Mouse (Mus musculus): ENCODE measurements at regions not wholly inside any gene's neighbourhood (a gene's known extent, or its start where the extent isn't known, plus 50 kb on each side); places are given as distances from the start of the nearest gene placed in this dataset.

DNA sequence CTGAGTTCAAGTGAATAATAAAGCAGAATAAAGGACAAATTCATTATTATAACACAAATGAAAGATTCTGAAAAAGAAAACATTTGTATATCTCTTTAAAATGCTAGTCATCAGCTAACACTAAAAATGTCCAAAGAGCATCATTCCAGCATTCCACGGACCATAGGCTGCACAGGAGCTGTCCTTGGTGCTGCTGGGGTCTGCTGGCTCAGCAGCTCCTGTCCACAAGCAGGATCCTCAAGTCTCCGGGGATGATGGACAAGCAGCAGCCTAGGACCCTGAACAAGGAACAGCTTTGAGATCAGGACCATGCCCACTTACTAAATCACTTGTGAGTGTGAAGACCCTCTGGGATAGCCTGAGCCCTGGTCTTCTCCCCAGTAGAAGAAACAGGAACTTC is 274.0 kb downstream of the Irx2 start:
- DNase-seq (ENCODE audit: extremely low spot score in 1 of 2, low spot score in 2 of 2): no peak
- intact Hi-C loops (cut with DNase I): no loop called here

DNA sequence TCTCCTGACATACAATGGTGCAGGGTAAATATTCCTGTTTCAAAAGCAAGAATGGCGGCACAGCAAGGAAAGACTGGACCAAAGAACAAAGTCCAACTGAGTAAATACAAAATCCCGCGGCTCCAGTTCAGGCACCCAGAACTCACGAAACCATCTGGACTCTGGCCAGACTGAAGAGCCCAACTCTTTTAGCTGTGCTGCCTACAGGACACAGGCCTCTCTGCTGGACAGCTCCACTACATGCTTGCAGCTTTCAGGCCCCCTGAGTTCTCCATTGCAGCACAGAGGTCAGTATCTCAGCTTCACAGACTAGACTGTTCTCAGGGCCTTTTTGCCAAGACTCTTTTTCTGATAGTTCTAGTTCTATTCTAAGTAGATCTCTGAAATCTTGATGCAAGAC is 290.3 kb downstream of the Irx2 start:
- DNase-seq (ENCODE audit: extremely low spot score in 1 of 2, low spot score in 2 of 2): no peak
- intact Hi-C loops (cut with DNase I): no loop called here

DNA sequence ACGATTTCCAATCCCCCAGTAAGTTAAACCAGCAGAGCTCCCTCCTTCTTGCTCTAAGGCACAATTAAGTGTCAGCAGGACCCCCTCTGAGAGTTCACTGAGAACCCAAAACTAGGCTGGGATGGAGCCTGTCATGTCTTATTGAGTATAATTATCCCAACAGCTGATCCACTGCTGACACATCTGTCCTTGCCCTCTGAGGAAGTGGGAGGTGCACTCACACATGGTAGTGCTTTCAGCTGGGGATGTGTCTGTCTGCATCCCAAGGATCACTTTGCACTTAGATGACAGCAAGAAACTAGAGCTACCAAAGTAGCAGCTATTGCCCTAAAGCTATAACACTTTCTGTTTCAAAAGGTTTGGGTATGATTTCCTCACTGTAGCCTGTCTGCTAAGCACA is 291.7 kb downstream of the Irx2 start:
- intact Hi-C loops (cut with DNase I): no loop called here

DNA sequence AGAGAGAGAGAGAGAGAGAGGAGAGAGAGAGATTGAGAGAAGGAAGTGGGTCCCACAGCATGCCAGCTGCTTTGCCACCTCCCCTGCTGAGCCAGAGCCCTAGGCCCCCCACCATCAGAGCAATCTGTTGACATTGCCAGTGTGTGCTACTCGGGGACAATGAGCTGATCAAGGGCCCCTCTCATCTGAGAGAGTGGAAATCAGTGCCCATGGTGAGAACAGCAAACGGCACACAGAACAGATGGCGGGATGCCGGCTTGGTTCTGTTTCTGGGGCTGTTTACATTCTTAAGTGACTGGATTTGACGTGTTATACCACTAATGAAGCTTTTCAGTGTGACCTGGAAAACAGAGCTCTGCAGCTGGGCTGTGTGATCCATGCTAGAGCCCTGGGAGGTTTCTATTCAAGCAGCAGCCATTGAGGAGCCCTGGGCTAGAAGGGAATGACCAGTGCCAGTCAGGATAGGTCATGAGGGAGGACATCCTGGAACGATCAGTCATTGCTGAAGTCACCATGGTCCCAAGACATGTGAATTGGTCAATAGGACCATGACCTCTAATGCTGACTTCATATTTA is 296.0 kb downstream of the Irx2 start:
- DNase-seq (ENCODE audit: extremely low spot score in 1 of 2, low spot score in 2 of 2): no peak
- intact Hi-C loops (cut with DNase I): no loop called here

More for the DNA sequence above, 291.7 kb downstream of the Irx2 start:
- DNase-seq (ENCODE audit: extremely low spot score in 1 of 2, low spot score in 2 of 2): no peak

DNA sequence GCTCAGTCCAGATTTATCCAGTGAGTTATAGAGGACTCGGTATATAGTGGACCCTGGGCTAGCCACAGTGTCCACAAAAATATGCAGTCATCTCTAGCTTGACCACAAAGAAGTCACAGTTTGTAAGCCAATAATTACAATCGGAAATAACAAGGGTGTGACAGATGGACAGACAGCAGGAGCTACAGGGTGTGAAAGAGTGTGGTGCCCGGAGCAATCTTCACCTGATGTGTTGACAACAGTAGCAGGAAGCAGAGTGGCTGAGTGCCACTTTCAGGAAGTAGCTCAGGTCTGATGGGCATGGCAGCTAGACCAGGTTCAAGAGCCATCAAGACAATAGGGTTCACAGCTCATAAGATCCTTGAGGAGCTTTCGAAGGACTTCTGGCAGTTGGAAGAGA is 308.6 kb downstream of the Irx2 start:
- intact Hi-C loops (cut with DNase I): no loop called here
- no peak for DNase-seq (ENCODE audit: extremely low spot score in 1 of 2, low spot score in 2 of 2)

DNA sequence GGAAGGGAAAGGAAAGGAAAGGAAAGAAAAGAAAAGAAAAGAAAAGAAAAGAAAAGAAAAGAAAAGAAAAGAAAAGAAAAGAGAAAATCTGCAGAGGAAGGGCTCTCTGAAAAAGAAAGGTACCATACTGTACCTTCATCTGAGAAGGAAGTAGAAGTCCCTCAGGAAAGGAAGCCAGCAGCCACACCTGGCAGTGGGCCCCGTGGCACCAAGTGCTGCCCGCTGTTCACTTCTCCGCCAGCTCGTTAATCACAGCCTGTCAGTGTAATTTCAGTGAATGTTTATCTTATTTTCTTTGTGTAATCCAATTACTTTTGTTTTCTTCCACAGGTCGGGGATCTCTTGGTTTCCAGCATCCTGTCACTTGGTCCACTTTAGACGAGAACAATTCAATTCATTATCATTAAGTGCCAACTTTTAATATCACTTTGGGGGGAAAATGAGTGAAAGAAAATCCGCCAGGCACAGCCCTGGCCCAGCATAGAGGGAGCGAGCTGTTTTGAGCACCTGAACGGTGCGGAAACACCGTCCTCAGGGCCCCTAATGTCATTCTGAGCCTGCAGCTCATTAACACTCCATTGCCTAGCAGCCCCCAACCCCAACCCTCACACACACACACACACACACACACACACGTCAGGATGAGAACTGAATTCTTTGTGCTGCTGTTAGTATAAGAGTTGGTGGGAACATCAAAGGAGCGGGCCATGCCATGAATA is 309.7 kb downstream of the Irx2 start:
- intact Hi-C loops (cut with DNase I): no loop called here
- DNase-seq (ENCODE audit: extremely low spot score in 1 of 2, low spot score in 2 of 2): no peak

DNA sequence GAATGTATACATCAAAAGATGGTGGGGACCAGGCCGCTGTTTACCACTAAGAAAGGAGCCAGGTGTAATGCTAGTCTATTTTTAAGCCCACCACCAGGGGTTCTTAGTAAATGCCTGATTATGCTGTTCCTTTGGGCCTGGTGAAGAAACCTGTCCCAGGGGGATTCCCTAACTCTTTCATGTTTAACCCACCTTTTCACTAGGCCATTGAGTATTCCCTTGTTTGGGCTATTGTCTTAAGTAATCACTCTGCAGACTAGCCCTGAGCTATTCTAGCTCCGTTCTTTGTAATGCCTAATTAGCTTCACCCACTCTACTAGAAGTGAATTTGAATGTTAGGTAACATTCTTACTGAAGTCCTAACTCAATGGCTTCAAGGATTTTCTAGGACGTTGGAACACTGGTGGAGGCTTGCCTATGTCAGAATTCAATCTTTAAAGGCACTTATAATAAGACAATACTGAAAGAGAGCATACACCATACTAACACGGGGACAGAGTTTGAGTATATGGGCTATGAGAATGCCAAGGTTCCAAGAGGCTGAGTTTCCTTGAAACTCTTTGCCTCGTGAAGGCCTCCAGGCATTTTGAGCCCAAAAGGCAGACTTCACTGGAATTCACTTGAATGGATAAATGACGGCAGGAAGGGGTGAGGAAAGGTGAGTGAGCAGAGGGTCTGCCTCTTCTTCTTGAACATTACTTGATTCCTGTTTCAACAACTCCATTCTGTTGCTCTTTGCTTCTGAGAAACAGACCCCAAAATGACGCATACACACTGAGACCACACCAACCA is 312.7 kb upstream of the Irx4 start:
- no peak for DNase-seq (ENCODE audit: extremely low spot score in 1 of 2, low spot score in 2 of 2)

DNA sequence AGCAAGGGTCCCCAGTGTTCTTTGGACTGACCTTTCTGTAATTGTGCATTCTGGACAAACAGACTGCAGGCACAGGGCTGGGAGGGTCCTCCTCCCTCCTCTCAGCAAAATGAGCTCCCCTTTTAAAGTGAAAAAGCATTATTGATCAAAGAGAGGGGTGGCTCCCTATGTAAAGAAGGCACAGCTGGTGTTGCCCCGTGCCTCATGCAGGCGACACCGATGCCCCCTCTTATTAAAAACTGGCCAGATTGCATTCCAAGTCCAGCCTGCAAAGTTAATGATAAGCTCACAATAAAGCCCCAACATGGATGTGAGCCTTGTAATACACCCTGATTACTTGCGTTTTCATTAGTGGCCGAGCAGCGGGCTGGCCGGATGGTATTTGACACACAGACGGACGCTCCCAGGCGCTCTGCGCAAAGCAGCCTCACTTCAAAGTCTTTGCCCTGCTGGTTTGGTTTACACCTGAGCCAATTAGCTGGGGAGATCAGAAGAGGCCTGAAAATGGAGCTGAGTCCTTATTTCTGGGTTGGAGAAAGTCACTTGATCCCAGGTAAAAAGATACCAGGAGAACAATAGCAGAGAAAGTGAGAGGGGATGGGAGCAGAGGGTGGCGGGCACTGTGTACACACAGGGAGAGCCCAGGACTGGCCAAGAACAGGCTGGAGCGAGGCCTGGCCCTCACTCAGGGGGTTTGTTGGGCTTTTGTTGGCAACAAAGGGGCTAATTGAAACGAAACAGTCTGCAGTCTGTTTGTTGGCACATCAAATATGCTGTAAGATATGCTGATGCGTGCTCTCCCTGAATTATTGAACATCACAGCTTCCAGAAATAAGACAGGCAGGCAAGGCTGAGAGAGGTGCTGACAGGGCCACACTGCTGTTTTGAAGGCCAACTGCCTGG is 301.4 kb upstream of the Irx4 start:
- intact Hi-C loops (cut with DNase I): no loop called here
- DNase-seq (ENCODE audit: extremely low spot score in 1 of 2, low spot score in 2 of 2): no peak

More for the DNA sequence above, 312.7 kb upstream of the Irx4 start:
- intact Hi-C loops (cut with DNase I): no loop called here

DNA sequence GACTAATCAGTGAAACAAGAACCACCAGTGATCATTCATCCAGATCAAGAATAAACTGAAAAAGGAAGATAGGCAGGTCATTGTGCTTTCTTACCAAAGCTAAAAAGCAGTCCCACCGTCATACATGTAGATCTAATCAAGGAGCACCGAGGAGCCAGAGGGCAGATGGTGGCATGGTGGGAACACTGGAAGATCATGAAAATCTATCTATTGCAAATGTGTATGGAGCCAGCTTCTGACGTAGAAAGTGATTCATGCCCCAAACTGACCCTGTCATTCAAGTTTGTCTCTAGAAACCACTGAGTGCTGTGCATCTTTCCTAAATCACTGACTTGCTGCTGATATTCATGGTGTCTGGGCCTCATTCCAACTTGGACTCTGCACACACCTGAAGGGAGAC is 299.0 kb upstream of the Irx4 start:
- no peak for DNase-seq (ENCODE audit: extremely low spot score in 1 of 2, low spot score in 2 of 2)
- intact Hi-C loops (cut with DNase I): no loop called here

DNA sequence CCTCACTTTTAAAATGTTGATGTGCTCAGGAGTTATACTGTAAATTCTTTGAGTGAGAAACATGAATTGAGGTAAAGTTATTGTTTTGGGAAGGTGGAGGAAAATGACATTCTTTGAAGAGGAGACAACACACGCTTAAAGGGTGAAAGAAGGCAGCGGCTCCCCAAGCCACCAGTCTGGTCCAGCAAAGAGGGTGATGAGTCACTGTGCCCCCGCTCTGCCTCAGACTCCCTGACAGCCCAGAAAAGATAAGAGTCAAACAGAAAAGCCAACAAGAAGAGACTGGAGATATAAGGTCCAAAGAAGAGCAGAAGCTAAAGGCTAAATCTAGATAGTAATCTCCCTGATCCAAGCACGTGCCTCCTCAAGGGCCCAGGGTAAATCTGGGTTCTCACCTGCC is 288.1 kb upstream of the Irx4 start:
- DNase-seq (ENCODE audit: extremely low spot score in 1 of 2, low spot score in 2 of 2): no peak
- intact Hi-C loops (cut with DNase I): no loop called here

DNA sequence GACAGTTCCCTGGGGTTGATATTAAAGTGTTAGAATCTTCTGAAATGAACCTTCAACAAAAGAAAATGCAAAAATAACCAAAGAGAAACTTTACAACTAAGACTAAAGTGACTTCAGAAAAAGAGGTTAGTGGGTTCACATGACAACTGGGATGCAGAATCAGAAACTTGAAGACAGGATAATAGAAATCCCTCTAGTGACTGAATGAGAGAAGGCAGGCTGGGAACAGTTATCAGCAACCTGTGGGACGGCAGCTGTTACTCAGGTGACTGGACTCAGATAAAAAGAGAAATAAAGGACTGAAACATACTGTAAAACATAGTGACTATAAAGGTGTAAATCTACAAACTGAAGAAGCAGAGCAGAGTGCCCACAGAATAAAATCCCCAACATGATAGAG is 287.4 kb upstream of the Irx4 start:
- intact Hi-C loops (cut with DNase I): no loop called here
- DNase-seq (ENCODE audit: extremely low spot score in 1 of 2, low spot score in 2 of 2): no peak

DNA sequence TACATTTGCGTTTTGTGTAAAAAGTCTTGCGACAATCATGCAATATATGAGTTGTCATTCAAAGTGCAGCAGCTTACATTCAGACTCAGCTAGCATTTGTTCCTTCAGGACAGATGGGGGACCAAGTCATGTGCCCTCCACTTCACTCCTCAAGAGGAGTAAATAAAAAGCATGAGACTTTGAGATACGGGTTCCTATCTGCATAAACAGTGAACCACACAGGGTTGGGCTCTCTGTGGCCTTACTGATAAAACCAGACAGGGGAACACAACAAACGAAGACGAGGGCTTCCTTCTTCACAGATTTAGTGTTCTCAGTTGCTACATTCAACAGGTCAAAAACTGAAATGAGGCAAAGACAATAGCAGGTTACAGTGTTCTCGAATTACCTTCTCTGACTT is 283.1 kb upstream of the Irx4 start:
- intact Hi-C loops (cut with DNase I): no loop called here
- no peak for DNase-seq (ENCODE audit: extremely low spot score in 1 of 2, low spot score in 2 of 2)

DNA sequence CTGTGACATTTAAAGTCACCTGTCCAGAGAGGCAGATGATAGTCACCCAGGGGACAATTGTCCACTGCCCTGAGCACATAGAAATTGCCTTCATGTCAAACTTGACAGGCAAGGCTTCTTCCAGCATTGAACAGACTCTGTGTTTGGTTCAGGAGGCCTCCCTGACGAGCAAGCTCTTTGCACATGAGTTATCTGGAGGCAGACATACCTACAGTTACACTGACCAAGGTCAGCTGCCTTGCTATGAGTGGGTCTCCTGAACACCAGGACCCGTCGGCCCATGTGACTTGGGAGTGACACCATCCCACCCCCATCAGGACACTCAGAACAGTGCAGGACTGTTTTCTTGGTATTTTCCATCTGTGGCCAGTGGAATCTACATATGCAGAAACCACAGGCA is 282.3 kb upstream of the Irx4 start:
- intact Hi-C loops (cut with DNase I): no loop called here
- no peak for DNase-seq (ENCODE audit: extremely low spot score in 1 of 2, low spot score in 2 of 2)

DNA sequence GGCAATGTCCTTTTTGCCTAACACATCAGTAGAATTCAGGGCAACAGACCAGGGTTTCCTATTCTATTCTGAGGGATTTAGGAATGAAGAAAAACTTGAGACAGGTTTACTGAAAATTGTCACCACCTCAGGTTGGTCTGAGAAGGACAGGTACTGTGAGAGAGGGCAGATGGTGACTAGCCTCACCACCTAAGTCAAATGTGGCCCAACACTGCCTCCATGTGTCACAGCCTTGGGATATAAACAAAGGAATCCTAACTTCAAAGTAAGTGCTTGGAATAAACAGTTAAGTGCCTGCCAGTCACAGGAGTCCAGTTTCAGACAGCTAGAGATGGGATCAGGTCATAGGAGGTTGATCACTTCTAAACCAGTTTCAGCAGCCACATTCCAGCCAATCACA is 281.3 kb upstream of the Irx4 start:
- no peak for DNase-seq (ENCODE audit: extremely low spot score in 1 of 2, low spot score in 2 of 2)
- intact Hi-C loops (cut with DNase I): no loop called here

DNA sequence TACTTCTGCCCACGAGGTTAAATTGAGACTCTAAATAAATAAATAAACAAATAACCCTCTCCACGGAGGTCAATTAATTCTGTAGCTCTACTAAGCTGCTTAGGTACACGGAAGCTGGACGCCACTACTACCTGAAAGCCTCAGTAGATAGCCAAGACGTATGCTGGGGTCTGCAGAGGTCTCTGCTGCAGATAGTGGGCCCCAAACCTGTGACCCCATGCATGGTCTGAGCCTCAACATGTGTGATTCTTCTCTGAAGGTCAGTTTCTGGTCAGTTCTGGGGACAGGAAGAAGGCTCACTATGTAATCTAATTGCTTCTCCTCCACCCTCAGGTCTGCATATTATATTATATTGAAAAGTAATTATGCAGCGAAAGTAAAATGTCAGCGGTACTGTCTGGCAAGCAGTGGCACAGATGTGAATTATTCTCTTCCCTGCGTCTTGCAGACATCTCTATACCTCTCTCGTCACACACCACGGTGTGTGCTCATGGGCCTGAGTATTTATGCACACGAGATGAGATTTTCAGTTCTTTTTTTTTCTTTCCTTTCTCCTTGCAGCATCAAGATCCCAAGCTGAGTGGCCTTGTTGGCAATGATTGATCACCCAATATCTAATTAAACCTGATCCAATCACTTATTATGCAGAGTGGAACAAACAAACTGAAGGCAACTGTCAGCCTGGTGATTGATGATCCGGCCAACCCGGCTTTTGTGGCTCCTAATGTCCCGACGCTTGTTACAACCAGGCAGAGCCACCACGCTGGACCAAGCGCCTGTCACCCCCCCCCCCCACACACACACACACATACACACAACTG is 267.5 kb upstream of the Irx4 start:
- no peak for DNase-seq (ENCODE audit: extremely low spot score in 1 of 2, low spot score in 2 of 2)
- intact Hi-C loops (cut with DNase I): no loop called here

DNA sequence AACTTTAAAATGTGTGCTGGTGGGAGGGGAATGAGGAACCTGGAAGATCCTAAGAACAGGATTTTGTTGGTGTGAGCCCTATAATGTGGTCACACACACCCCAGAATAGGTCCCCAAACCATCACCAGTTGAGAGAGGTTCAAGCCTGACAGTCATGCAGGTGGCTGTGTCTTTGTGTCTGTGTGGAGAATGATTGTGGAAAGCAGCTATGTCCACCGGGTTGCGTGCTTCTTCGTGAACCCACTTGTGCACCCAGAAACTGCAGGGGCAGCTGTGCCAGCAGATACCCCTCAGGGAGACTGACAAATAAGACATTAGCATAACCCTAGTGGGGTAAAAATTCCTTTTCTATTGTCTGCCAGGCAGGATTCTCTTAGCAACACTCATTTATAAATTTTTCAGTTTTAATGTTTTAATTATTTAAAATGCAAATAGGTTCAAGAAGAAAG is 266.8 kb upstream of the Irx4 start:
- intact Hi-C loops (cut with DNase I): no loop called here

DNA sequence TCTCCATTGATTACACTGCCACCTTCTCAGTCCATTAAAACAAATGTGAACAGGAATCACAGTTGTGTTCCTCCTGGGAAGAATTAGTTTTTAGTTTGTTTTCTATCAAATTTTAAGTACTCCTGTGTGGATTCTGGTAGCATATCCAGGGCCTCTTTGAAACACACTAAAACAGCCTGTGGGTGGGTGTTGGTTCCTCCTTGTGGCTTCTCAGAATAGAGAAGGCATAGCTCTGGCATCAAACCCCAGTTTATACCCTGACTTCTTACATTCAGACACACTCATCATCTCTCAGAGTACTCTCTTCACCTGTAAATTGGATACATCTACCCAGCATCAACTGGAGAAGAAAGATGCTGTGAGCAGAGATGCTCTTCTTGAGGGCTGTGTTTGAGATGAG is 265.7 kb upstream of the Irx4 start:
- no peak for DNase-seq (ENCODE audit: extremely low spot score in 1 of 2, low spot score in 2 of 2)
- intact Hi-C loops (cut with DNase I): no loop called here

More for the DNA sequence above, 266.8 kb upstream of the Irx4 start:
- DNase-seq (ENCODE audit: extremely low spot score in 1 of 2, low spot score in 2 of 2): no peak

DNA sequence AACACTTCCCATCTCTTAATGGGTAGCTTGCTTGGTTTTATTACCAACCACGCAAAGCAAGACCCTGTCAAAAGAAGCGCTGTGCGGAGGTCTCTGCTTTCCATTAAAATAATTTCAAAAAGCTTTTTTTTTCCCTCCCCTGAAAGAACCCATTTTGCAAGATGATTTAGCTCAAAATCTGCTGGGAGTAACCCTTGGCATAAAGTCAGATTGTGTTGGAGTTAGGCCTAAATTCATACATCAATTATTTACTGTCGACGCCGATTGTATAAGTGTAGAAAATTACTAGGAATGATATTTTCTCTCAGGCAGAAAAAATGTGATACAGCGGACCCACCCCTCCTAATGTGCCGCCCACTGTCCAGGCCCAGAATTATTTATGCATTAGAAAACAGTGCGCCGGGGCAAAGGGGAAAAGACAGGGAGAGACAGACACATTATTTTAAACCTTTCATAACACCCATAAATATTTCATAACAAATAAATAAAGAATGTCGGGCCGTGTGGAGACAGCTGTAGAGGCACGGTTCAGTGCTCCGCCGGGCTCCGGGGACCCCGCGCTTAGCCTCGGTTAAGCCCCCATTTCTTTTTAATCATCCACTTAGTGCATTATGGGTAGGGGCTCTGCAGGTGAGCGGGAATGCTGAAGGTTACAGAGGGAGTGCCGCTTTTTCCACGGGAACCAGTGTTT is 251.3 kb upstream of the Irx4 start:
- DNase-seq (ENCODE audit: extremely low spot score in 1 of 2, low spot score in 2 of 2): no peak
- intact Hi-C loops (cut with DNase I): no loop called here

Data from left cerebral cortex, postnatal 10 days (tissue).